Mouse (Mus musculus): Measurements from ENCODE around the gene Meox1. TPM values are rescaled to one million over a fixed set of nuclear protein-coding genes. Genes with fewer than 3 reads are reported as not detected.

Meox1 gene
- polyA plus RNA-seq, 1 experiment from 2014 or later: 2.9 TPM

DNA sequence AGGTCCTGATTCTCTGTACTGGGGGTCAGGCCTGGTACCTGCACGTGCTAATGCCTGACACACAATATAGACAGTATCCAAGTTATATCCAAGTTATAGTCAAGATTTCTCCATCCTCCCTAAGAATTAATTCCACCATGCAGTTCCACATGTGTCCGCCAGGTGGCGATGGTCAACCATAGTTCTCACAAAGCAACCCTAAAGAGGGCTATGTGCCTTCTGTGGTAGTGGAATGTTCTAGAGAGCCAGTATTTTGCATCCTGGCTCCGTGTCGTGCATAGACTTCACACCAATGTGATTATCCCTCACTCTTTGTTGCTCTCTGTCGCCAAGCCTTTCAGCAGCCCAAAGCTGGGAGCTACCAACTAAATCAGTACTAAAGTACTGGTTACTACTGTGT is 25.5 kb upstream of the Meox1 start:
- Histone ChIP-seq H3K4me1 (peaks cover 18% of the 10 kb centered on the region), H3K9me3 (no peaks in the 10 kb centered on the region), H3K27ac (replicated peaks) (no peak overlapping the region; the same call in 1 of the 2 replicates), H3K4me3 (no peak overlapping the region), H3K36me3 (replicated peaks) (no peaks in the 10 kb centered on the region), H3K27me3 (replicated peaks; ENCODE audit: low read depth, poor library complexity, severe bottlenecking) (peaks cover 45% of the 10 kb centered on the region)
- 1% methylated on average over 6 of the region's 6 CpGs for WGBS
- peak; percentile 79 for DNase-seq (ENCODE audit: low spot score)

DNA sequence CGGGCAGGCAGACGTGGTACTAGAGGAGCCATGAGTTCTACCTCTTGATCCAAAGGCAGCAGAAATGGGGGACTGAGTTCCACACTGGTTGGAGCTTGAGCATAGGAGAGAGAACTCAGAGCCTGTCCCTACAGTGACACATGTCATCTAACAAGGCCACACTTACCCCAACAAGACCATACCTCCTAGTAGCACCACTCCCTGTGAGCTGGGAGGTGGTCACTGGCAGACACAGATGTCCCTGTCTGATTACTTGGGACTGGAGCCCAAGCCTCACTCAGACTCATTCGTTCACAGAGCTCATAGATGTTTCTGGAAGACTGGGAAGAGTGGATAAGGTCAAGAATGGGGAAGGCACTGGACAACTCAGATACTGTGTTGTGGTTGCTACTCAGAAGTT is 24.4 kb upstream of the Meox1 start:
- no peak overlapping the region for H3K27ac ChIP-seq (replicated peaks)
- H3K27me3 ChIP-seq (replicated peaks; ENCODE audit: low read depth, poor library complexity, severe bottlenecking): peaks cover 54% of the 10 kb centered on the region
- DNase-seq (ENCODE audit: low spot score): no peak
- H3K9me3 ChIP-seq: no peaks in the 10 kb centered on the region
- WGBS: 69% methylated on average over 3 of the region's 3 CpGs
- H3K4me1 ChIP-seq: peaks cover 18% of the 10 kb centered on the region
- no peaks in the 10 kb centered on the region for H3K36me3 ChIP-seq (replicated peaks)
- no peak overlapping the region for H3K4me3 ChIP-seq

- WGBS: 72% methylated on average over 3 of the region's 3 CpGs
- DNase-seq (ENCODE audit: low spot score): no peak
- H3K4me1 ChIP-seq: peaks cover 18% of the 10 kb centered on the region
- no peak overlapping the region for H3K27ac ChIP-seq (replicated peaks)
- H3K36me3 ChIP-seq (replicated peaks): no peaks in the 10 kb centered on the region
- no peaks in the 10 kb centered on the region for H3K9me3 ChIP-seq
- H3K27me3 ChIP-seq (replicated peaks; ENCODE audit: low read depth, poor library complexity, severe bottlenecking): peaks cover 53% of the 10 kb centered on the region
- no peak overlapping the region for H3K4me3 ChIP-seq
Observed at GRCm38 (mm10) chr11:101916772-101917171, 22.6 kb upstream of the Meox1 start.

- DNase-seq (ENCODE audit: low spot score): no peak
- H3K27me3 ChIP-seq (replicated peaks; ENCODE audit: low read depth, poor library complexity, severe bottlenecking): peaks cover 62% of the 10 kb centered on the region
- 63% methylated on average over 8 of the region's 8 CpGs for WGBS
Observed at GRCm38 (mm10) chr11:101913591-101913990, 19.4 kb upstream of the Meox1 start.

DNA sequence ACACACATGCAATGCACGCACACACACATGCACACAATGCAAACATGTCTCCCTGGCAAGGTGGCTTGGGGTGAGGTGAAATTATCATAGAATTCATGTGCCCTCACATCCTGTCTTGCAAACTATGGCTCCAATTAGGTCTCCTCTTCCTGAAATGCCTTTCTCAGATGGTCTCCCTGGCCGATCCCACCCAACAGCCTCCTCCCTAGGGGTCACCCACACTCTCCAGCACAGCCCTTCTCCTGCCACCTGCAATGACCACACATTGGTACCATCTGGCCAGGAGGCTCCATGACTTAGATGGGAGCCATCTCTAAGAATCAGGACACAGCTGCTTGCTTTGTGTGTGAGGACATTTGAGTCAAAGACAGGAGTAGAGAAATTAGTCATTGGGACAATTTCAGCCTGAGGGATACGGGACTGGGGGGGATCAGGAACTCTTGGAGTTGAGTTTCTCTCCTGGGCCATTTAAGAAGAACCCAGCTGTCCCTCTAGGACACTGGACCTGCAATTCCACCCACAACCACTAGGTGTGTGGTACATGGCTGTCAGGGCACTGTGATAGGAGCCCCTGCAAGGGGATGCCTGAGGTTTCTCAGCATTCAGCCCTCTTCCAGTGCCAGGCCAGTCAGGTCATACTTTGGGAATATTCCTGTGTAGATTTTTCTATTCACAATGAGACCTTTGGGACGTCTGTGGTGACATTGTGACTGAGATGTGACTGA is 17.8 kb upstream of the Meox1 start:
- DNase-seq (ENCODE audit: low spot score): peak; percentile 59
- Histone ChIP-seq H3K27ac (replicated peaks) (no peak overlapping the region), H3K4me1 (peaks cover 11% of the 10 kb centered on the region; the same call in 1 of the 2 replicates), H3K36me3 (replicated peaks) (no peaks in the 10 kb centered on the region), H3K9me3 (no peaks in the 10 kb centered on the region), H3K4me3 (no peak overlapping the region), H3K27me3 (replicated peaks; ENCODE audit: low read depth, poor library complexity, severe bottlenecking) (peaks cover 49% of the 10 kb centered on the region)
- 63% methylated on average over 4 of the region's 4 CpGs for WGBS

More at GRCm38 (mm10) chr11:101913591-101913990, 19.4 kb upstream of the Meox1 start:
- Histone ChIP-seq H3K27ac (replicated peaks) (no peak overlapping the region), H3K36me3 (replicated peaks) (no peaks in the 10 kb centered on the region), H3K4me1 (peaks cover 8% of the 10 kb centered on the region; the same call in 1 of the 2 replicates), H3K4me3 (no peak overlapping the region), H3K9me3 (no peaks in the 10 kb centered on the region)

GRCm38 (mm10) chr11:101910230-101910946 is 16.2 kb upstream of the Meox1 start:
- peaks cover 17% of the 10 kb centered on the region for H3K4me1 ChIP-seq
- H3K27me3 ChIP-seq (replicated peaks; ENCODE audit: low read depth, poor library complexity, severe bottlenecking): peaks cover 42% of the 10 kb centered on the region
- no peaks in the 10 kb centered on the region for H3K9me3 ChIP-seq
- peak; percentile 89 for DNase-seq (ENCODE audit: low spot score)
- H3K27ac ChIP-seq (replicated peaks): no peak overlapping the region
- no peaks in the 10 kb centered on the region for H3K36me3 ChIP-seq (replicated peaks)
- H3K4me3 ChIP-seq: no peak overlapping the region
- WGBS: 23% methylated on average over 21 of the region's 21 CpGs

GRCm38 (mm10) chr11:101908777-101909176 is 14.6 kb upstream of the Meox1 start:
- no peak for DNase-seq (ENCODE audit: low spot score)
- Histone ChIP-seq H3K4me3 (no peak overlapping the region), H3K27me3 (replicated peaks; ENCODE audit: low read depth, poor library complexity, severe bottlenecking) (peaks cover 34% of the 10 kb centered on the region), H3K9me3 (no peaks in the 10 kb centered on the region), H3K36me3 (replicated peaks) (no peaks in the 10 kb centered on the region), H3K4me1 (peaks cover 22% of the 10 kb centered on the region), H3K27ac (replicated peaks) (no peak overlapping the region)
- WGBS: 58% methylated on average over 6 of the region's 6 CpGs

DNA sequence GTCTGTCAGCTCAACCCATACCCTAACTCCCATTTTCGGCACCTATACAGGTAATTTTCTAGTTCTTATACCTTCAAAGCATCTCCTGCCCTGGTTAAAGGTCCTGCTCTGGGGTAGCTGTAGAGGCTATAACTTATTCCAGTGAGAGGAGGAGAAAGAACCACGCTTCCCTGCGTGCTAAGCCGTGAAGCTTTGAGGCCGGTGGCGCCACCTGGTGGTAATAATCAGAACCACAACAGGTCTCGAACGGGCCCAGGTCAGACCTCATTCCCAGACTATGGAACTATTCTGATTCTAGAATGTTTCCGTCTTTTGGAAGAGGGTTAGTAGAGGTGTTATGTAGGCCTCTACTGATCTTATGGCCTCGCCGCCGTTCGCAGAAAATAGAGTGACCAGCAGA is 10.9 kb upstream of the Meox1 start:
- Histone ChIP-seq H3K36me3 (replicated peaks) (no peaks in the 10 kb centered on the region), H3K9me3 (no peaks in the 10 kb centered on the region), H3K4me3 (no peak overlapping the region), H3K27me3 (replicated peaks; ENCODE audit: low read depth, poor library complexity, severe bottlenecking) (peaks cover 18% of the 10 kb centered on the region), H3K27ac (replicated peaks) (no peak overlapping the region), H3K4me1 (peaks cover 23% of the 10 kb centered on the region)
- WGBS: 28% methylated on average over 13 of the region's 13 CpGs
- DNase-seq (ENCODE audit: low spot score): peak; percentile 83

- WGBS: 83% methylated on average over 8 of the region's 8 CpGs
- Histone ChIP-seq H3K27ac (replicated peaks) (no peak overlapping the region), H3K36me3 (replicated peaks) (no peaks in the 10 kb centered on the region), H3K9me3 (no peaks in the 10 kb centered on the region), H3K27me3 (replicated peaks; ENCODE audit: low read depth, poor library complexity, severe bottlenecking) (peaks cover 5% of the 10 kb centered on the region), H3K4me3 (no peak overlapping the region), H3K4me1 (peaks cover 28% of the 10 kb centered on the region)
- DNase-seq (ENCODE audit: low spot score): no peak
Observed at GRCm38 (mm10) chr11:101901309-101901708, 7.1 kb upstream of the Meox1 start.

DNA sequence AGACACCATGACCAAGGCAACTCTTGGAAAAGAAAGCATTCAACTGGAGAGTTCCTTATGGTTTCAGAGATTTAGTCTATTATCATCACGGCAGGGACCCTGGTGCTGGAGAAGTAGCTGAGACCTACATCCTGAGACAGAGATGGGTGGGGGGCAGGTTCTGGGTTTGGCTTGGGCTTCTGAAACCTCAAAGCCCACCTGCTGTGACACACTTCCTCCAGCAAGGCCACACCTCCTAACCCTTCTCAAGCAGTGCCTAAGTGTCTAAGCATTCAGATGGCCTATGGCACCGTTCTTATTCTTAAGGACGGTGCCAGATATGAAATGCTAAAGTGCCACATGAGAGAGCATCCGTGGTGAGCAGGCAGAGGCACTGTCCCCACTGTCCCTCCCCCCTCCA is 4.2 kb upstream of the Meox1 start:
- 88% methylated on average over 4 of the region's 4 CpGs for WGBS
- Histone ChIP-seq H3K4me3 (no peak overlapping the region), H3K9me3 (no peaks in the 10 kb centered on the region), H3K27ac (replicated peaks) (no peak overlapping the region; the same call in 1 of the 2 replicates), H3K27me3 (replicated peaks; ENCODE audit: low read depth, poor library complexity, severe bottlenecking) (peaks cover 24% of the 10 kb centered on the region), H3K36me3 (replicated peaks) (no peaks in the 10 kb centered on the region), H3K4me1 (peaks cover 47% of the 10 kb centered on the region)
- no peak for DNase-seq (ENCODE audit: low spot score)

DNA sequence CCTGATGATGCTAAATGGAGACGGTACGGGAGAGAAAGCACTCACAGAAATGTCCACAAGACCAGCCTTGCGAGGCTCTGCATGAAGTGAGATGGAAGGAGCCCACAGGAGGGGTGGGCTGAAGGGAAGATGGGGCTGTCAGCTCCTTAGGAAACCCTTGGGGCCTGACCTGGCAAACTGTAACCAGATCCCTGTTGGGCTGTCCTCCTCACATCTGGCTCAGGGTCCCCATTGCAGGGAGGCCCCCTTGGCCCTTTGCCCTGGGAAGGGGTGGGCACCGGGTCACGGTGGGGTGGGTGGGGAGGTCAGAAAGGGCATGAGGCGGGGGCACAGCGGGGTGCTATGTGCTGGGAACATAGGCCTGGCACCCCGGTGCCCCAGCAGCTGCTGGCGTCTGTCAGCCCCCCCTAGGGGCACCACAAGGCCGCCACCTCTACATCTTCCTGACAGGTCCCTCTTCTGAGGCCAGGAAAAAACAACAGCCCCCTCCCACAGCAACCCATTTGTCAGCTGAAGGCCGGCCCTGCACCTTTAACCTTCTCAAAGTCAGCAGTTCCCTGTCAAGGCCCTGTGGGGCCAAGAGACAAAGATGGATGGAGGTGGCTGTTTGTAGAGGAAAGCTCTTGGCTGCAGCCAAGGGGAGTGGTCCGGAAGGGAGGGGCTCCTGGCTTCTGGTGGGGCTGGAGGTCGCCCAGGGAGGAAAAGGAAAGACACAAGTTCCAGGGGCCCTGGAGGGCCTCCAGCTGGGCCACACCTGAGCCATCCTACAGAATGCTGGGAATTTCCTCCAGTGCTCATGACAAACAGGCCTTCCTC is 2.6 kb upstream of the Meox1 start:
- no peak overlapping the region for H3K4me3 ChIP-seq

GRCm38 (mm10) chr11:101893560-101893959 is 614 bp downstream of the Meox1 start:
- WGBS: 31% methylated on average over 15 of the region's 15 CpGs
- peak overlapping the region; percentile 40 for H3K4me3 ChIP-seq
- peak overlapping the region; percentile 66 for H3K27ac ChIP-seq (replicated peaks)
- peaks cover 76% of the 10 kb centered on the region for H3K4me1 ChIP-seq
- no peak for DNase-seq (ENCODE audit: low spot score)
- H3K36me3 ChIP-seq (replicated peaks): no peaks in the 10 kb centered on the region
- no peaks in the 10 kb centered on the region for H3K9me3 ChIP-seq
- H3K27me3 ChIP-seq (replicated peaks; ENCODE audit: low read depth, poor library complexity, severe bottlenecking): peaks cover 68% of the 10 kb centered on the region

More for the DNA sequence above, 2.6 kb upstream of the Meox1 start:
- Histone ChIP-seq H3K9me3 (no peaks in the 10 kb centered on the region), H3K27me3 (replicated peaks; ENCODE audit: low read depth, poor library complexity, severe bottlenecking) (peaks cover 40% of the 10 kb centered on the region), H3K4me1 (peaks cover 59% of the 10 kb centered on the region), H3K36me3 (replicated peaks) (no peaks in the 10 kb centered on the region), H3K27ac (replicated peaks) (peak overlapping the region; percentile 76)
- WGBS: 22% methylated on average over 13 of the region's 13 CpGs
- peak; percentile 43 for DNase-seq (ENCODE audit: low spot score)
